Mouse (Mus musculus): ENCODE measurements around the gene Cry1. TPM values are rescaled to one million over a fixed set of nuclear protein-coding genes. Genes with fewer than 3 reads are reported as not detected.

The Cry1 gene
- polyA plus RNA-seq, 1 experiment = 0.25 TPM

DNA sequence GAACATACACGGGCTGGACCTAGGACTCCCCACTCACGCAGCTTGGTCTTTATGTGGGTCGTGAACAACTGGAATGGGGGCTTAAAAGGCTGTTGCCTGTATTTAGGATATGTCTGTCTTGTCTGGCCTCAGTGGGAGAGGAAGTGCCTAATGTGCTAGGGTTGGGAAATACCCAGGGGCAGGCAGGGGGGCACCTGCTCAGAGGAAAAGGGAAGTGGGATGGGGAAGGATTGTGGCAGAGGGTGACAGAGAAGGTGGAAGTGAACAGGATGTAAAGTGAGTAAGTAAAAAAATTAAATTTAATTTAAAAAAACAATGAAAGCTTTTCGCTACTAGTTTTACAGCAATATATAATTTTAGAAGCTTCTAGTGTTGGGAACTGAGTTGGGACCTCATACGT lies 9.7 kb upstream of the Cry1 start:
- Histone ChIP-seq H3K4me3 (replicated peaks) (no peak overlapping the region), H3K27me3 (ENCODE audit: control insufficient read depth) (no peaks in the 10 kb centered on the region), H3K4me1 (ENCODE audit: control insufficient read depth) (no peaks in the 10 kb centered on the region), H3K36me3 (ENCODE audit: control insufficient read depth) (no peaks in the 10 kb centered on the region), H3K9me3 (ENCODE audit: control insufficient read depth, low read length) (peaks cover 3% of the 10 kb centered on the region)
- TF ChIP-seq TAL1 (IDR thresholded peaks at IDR 0.05; ENCODE audit: low read length) (no peak), GATA1 (IDR thresholded peaks at IDR 0.05; ENCODE audit: low read length) (no peak)

DNA sequence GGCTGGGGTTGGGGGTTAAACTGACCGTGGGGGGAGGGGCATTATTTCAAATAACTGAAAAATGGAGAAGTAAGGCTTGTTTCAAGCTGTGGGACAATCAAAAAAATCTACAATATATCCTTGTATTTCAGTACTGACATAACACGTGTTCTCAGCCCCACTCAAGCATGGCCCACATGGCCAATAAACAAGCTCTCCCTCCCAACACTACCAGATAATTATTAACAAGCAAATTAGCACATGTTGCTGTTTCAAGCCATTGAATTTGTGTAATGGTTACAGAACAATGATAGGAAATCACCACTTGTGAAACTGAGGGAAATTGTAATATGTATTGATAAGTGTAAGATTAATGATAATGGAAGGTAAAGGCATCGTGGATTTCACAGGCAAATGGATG lies 8.5 kb upstream of the Cry1 start:
- Histone ChIP-seq H3K4me3 (replicated peaks) (no peak overlapping the region), H3K9me3 (ENCODE audit: control insufficient read depth, low read length) (peaks cover 2% of the 10 kb centered on the region), H3K27me3 (ENCODE audit: control insufficient read depth) (no peaks in the 10 kb centered on the region), H3K36me3 (ENCODE audit: control insufficient read depth) (no peaks in the 10 kb centered on the region), H3K4me1 (ENCODE audit: control insufficient read depth) (no peaks in the 10 kb centered on the region)
- TF ChIP-seq TAL1 (IDR thresholded peaks at IDR 0.05; ENCODE audit: low read length) (no peak), GATA1 (IDR thresholded peaks at IDR 0.05; ENCODE audit: low read length) (no peak)

DNA sequence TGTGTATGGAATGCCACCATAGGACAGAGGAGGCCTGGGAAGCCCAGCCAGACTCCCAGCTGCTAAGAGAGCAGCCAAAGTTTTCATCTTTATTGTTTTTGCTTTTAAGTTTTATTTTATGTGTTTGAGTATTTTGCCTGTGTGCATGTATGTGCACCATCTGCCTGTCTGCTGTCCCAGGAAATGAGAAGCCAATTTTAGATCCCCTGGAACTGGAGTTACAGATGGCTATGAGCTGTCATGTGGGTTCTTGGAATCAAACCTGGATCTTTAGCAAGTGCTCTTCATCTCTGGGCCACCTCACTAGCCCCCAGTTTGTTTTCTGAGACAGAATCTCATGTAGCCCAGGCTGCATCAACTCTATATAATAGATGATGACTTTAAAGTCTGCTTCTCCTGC lies 5.8 kb upstream of the Cry1 start:
- Histone ChIP-seq H3K27me3 (ENCODE audit: control insufficient read depth) (peaks cover 4% of the 10 kb centered on the region), H3K36me3 (ENCODE audit: control insufficient read depth) (no peaks in the 10 kb centered on the region), H3K4me3 (replicated peaks) (no peak overlapping the region), H3K4me1 (ENCODE audit: control insufficient read depth) (peaks cover 4% of the 10 kb centered on the region), H3K9me3 (ENCODE audit: control insufficient read depth, low read length) (no peaks in the 10 kb centered on the region)
- TF ChIP-seq GATA1 (IDR thresholded peaks at IDR 0.05; ENCODE audit: low read length) = no peak
- TF ChIP-seq TAL1 (IDR thresholded peaks at IDR 0.05; ENCODE audit: low read length) = no peak

DNA sequence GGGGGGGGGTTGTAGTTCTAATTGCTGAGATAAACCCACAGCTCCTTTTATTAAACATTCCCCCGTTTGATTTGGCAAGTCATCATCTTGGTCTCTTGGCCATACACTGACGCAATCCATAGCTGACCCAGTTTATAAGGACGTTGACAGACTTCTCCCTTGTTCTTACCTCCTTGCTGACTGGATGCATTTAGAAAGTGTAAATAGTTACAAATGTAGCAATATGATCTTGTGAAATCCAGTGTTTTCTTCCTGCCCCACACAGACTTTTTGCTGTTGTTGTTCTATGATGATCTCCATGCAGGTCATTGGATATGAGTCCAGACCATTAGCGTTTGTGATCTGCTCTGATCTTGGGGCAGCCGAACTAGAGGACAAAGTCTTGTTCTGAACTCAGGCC lies 5.1 kb upstream of the Cry1 start:
- H3K4me1 ChIP-seq (ENCODE audit: control insufficient read depth) = peaks cover 10% of the 10 kb centered on the region
- H3K27me3 ChIP-seq (ENCODE audit: control insufficient read depth) = peaks cover 10% of the 10 kb centered on the region
- H3K4me3 ChIP-seq (replicated peaks) = no peak overlapping the region
- no peak for TF ChIP-seq GATA1 (IDR thresholded peaks at IDR 0.05; ENCODE audit: low read length)
- no peak for TF ChIP-seq TAL1 (IDR thresholded peaks at IDR 0.05; ENCODE audit: low read length)
- H3K36me3 ChIP-seq (ENCODE audit: control insufficient read depth) = no peaks in the 10 kb centered on the region
- H3K9me3 ChIP-seq (ENCODE audit: control insufficient read depth, low read length) = no peaks in the 10 kb centered on the region

DNA sequence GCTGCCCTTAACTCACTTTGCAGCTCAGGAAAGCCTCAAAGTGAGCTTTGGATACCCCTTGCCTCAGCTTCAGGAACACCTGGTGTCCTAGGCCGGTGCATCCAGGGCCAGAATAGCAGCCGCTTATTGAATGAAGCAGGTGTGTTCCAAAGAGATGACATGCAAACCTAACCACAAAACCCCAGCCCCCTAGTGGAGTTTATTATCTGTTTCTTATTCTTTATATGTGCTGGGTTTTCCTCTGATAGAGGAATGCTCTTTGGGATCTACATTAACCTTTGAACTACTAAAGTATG lies 1.6 kb upstream of the Cry1 start:
- Histone ChIP-seq H3K4me3 (replicated peaks) (no peak overlapping the region), H3K36me3 (ENCODE audit: control insufficient read depth) (no peaks in the 10 kb centered on the region), H3K4me1 (ENCODE audit: control insufficient read depth) (peaks cover 28% of the 10 kb centered on the region), H3K27me3 (ENCODE audit: control insufficient read depth) (peaks cover 29% of the 10 kb centered on the region), H3K9me3 (ENCODE audit: control insufficient read depth, low read length) (no peaks in the 10 kb centered on the region; the same call in 1 of the 2 replicates)
- TF ChIP-seq TAL1 (IDR thresholded peaks at IDR 0.05; ENCODE audit: low read length) = no peak
- TF ChIP-seq GATA1 (IDR thresholded peaks at IDR 0.05; ENCODE audit: low read length) = no peak

DNA sequence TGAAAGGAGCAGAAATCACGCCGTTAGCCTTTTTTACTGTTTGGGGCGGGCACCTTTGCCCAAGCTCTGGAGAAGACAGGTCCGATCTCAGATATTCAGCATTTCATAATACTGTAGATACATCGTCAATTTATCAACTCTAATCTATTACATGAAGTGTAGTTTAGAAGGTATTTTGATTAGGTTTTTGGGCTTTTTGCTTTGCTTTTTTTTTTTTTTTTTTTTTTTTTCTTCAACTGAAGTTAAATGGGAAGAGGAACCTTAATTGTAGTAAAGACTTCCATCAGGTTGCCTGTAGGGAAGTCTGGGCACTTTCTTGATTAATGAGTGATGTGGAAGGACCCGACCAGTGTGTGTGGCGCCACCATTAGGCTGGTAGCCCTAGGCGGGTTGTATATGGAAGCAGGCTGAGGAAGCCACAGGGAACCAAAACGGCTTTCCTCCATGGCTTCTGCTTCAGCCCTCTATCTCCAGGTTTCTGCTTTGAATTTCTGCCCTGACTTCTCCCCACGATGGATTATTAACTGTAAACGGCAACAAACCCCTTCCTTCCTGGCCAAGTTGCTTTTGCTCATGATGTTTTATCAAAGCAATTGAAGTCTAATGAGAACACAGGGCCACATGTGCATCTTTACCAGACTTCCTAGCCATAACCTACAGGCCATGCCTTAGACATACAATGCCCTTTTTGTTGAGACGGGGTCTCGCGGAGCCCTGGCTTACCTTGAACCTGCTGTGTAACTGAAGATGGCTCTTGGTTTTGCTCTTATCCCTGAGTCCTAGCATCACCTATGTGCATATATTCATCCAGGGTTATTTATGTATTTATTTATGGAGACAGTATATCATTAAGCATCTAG lies 1.0 kb upstream of the Cry1 start:
- peaks cover 29% of the 10 kb centered on the region for H3K27me3 ChIP-seq (ENCODE audit: control insufficient read depth)
- H3K36me3 ChIP-seq (ENCODE audit: control insufficient read depth) = no peaks in the 10 kb centered on the region
- peaks cover 28% of the 10 kb centered on the region for H3K4me1 ChIP-seq (ENCODE audit: control insufficient read depth)
- no peaks in the 10 kb centered on the region; the same call in 1 of the 2 replicates for H3K9me3 ChIP-seq (ENCODE audit: control insufficient read depth, low read length)
- no peak for TF ChIP-seq GATA1 (IDR thresholded peaks at IDR 0.05; ENCODE audit: low read length)
- peak overlapping the region; percentile 77 for H3K4me3 ChIP-seq (replicated peaks)

DNA sequence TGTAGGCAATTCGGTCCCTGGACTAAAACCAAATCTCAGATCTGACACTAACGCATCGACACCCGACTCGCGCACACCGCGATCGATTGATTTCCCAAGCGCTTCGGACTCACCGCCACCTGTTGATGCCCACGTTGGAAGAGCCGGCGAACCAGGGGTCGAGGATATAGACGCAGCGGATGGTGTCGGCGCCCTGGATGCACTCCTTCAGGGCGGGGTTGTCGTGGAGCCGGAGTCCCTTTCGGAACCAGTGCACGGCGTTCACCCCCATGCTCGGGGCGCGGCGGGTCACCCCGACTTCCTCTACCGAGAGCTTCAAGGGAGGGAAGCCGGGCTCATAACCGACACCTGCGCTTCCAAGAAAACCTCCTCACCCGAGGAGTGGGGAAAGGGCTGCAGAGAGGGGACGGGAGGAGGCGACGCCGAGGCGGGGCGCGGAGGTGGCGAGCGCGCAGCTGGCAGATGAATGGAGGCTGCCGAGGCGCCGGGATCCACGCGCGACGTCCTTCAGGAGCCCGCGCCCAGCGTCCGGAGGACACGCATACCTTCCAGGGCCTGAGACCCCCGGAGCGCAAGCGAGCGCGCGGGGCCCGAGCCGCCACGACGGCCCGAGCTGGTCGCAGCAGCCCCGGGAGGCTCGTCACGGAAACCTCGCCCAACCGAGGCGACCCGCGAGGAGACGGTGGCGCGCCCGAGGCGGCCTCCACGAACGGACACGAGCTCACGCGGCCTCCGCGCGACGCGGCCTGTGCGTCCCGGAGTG lies 482 bp downstream of the Cry1 start:
- H3K27me3 ChIP-seq (ENCODE audit: control insufficient read depth) = peaks cover 29% of the 10 kb centered on the region
- no peaks in the 10 kb centered on the region; the same call in 1 of the 2 replicates for H3K9me3 ChIP-seq (ENCODE audit: control insufficient read depth, low read length)
- H3K4me3 ChIP-seq (replicated peaks) = peak overlapping the region; percentile 77
- H3K36me3 ChIP-seq (ENCODE audit: control insufficient read depth) = no peaks in the 10 kb centered on the region
- TF ChIP-seq GATA1 (IDR thresholded peaks at IDR 0.05; ENCODE audit: low read length) = no peak
- no peak for TF ChIP-seq TAL1 (IDR thresholded peaks at IDR 0.05; ENCODE audit: low read length)
- peaks cover 28% of the 10 kb centered on the region for H3K4me1 ChIP-seq (ENCODE audit: control insufficient read depth)

DNA sequence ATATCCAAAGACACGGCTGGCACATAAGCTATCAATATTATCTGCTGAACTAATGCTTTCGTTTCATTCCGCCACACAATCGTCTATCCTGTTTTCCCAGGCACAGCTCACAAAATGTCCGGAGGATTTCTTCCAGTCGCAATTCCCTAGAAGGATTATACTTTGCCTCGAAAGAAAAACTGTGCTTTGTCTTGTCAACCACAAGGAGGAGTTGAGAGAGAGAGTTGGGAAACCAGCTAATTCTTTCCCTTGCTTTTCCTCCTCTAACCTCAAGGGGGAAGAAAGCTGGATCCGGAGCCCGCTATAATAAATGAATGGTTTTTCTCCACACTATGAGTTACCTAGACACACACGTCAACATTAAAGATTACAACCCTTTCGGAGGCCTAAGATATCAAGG lies 1.2 kb downstream of the Cry1 start:
- TF ChIP-seq GATA1 (IDR thresholded peaks at IDR 0.05; ENCODE audit: low read length) (no peak), TAL1 (IDR thresholded peaks at IDR 0.05; ENCODE audit: low read length) (no peak)
- Histone ChIP-seq H3K9me3 (ENCODE audit: control insufficient read depth, low read length) (no peaks in the 10 kb centered on the region; the same call in 1 of the 2 replicates), H3K27me3 (ENCODE audit: control insufficient read depth) (peaks cover 29% of the 10 kb centered on the region), H3K4me1 (ENCODE audit: control insufficient read depth) (peaks cover 28% of the 10 kb centered on the region), H3K36me3 (ENCODE audit: control insufficient read depth) (no peaks in the 10 kb centered on the region), H3K4me3 (replicated peaks) (peak overlapping the region; percentile 77)

DNA sequence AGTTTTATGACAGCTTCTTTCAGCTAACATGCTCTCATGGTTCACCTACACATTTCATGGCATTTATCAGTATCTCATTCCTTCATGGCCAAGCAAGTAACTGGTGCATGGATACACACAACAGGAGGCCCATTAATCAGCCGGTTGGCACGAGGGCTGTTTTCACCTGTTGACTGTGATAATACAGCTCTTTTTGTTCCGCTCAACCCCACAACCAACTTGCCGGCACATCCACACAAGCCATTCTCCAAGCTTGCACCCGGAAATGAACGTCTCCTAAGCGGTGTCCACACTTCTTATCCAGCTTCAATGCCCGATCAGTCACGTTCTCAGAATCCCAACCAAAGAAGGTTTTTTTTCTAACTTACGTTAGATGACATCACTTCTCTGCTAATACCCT lies 2.1 kb downstream of the Cry1 start:
- Histone ChIP-seq H3K4me1 (ENCODE audit: control insufficient read depth) (peaks cover 28% of the 10 kb centered on the region), H3K36me3 (ENCODE audit: control insufficient read depth) (no peaks in the 10 kb centered on the region), H3K27me3 (ENCODE audit: control insufficient read depth) (peaks cover 29% of the 10 kb centered on the region), H3K4me3 (replicated peaks) (no peak overlapping the region), H3K9me3 (ENCODE audit: control insufficient read depth, low read length) (no peaks in the 10 kb centered on the region; the same call in 1 of the 2 replicates)
- TF ChIP-seq TAL1 (IDR thresholded peaks at IDR 0.05; ENCODE audit: low read length) (no peak), GATA1 (IDR thresholded peaks at IDR 0.05; ENCODE audit: low read length) (no peak)

All from erythroblast, embryonic 14.5 days (primary cell).